ENCODE assay signal across 28 mouse cellular contexts in genomic region chr6:92162724-92163123, GRCm38 (mm10).
"Had no signal": no experiment of that assay in that cellular context is flagged by ENCODE, and none has a peak within 500 bp of the region (broad histone marks: within the 10 kb centered on the region; RNA-seq: fewer than 3 reads in every experiment).

No protein-coding gene starts in this region.

- H3K4me1 ChIP-seq: limb, embryonic 10.5 days; limb, embryonic 12.5 days; limb, embryonic 13.5 days; limb, embryonic 15.5 days; liver, embryonic 12.5 days; liver, embryonic 13.5 days; liver, embryonic 15.5 days; lung, embryonic 15.5 days; megakaryocyte, embryonic 14.5 days; midbrain, embryonic 12.5 days; midbrain, embryonic 13.5 days; midbrain, embryonic 15.5 days; neural tube, embryonic 12.5 days had no signal

- H3K4me2 ChIP-seq: limb, embryonic 12.5 days; limb, embryonic 13.5 days; limb, embryonic 15.5 days; liver, embryonic 11.5 days; liver, embryonic 12.5 days; liver, embryonic 13.5 days; liver, embryonic 15.5 days; lung, embryonic 14.5 days; lung, embryonic 15.5 days; midbrain, embryonic 11.5 days; midbrain, embryonic 12.5 days; midbrain, embryonic 13.5 days; midbrain, embryonic 15.5 days; neural tube, embryonic 12.5 days had no signal

- H3K27ac ChIP-seq: left cerebral cortex, adult 2 months; limb, embryonic 10.5 days; limb, embryonic 12.5 days; limb, embryonic 13.5 days; limb, embryonic 15.5 days; liver, embryonic 12.5 days; liver, embryonic 13.5 days; liver, embryonic 14.5 days; liver, embryonic 15.5 days; lung, embryonic 15.5 days; macrophage; midbrain, embryonic 10.5 days; midbrain, embryonic 12.5 days; midbrain, embryonic 13.5 days; midbrain, embryonic 15.5 days; neural tube, embryonic 12.5 days had no signal

- H3K4me3 ChIP-seq: left cerebral cortex, adult 2 months; limb, embryonic 10.5 days; limb, embryonic 12.5 days; limb, embryonic 13.5 days; limb, embryonic 15.5 days; liver, embryonic 12.5 days; liver, embryonic 13.5 days; liver, embryonic 15.5 days; lung, embryonic 15.5 days; megakaryocyte, embryonic 14.5 days; midbrain, embryonic 10.5 days; midbrain, embryonic 12.5 days; midbrain, embryonic 13.5 days; midbrain, embryonic 15.5 days; myocyte; neural tube, embryonic 12.5 days had no signal

- ATAC-seq: liver, embryonic 12.5 days; liver, postnatal 0 days; midbrain, embryonic 13.5 days; midbrain, embryonic 15.5 days; midbrain, embryonic 16.5 days had no signal

- DNase-seq: layer of hippocampus, postnatal 36 days; left cerebral cortex, postnatal 4 days; liver; liver, embryonic 13.5 days; liver, postnatal 0 days; lung, embryonic 14.5 days; lung, postnatal 10 days; midbrain, embryonic 14.5 days had no signal

- H3K9me3 ChIP-seq: limb, embryonic 10.5 days; limb, embryonic 12.5 days; limb, embryonic 13.5 days; limb, embryonic 15.5 days; liver, embryonic 12.5 days; liver, embryonic 13.5 days; liver, embryonic 15.5 days; lung, embryonic 15.5 days; megakaryocyte, embryonic 14.5 days; midbrain, embryonic 10.5 days; midbrain, embryonic 12.5 days; midbrain, embryonic 13.5 days; midbrain, embryonic 15.5 days; neural tube, embryonic 12.5 days had no signal

- H3K9ac ChIP-seq: limb, embryonic 12.5 days; limb, embryonic 13.5 days; limb, embryonic 15.5 days; liver, embryonic 12.5 days; liver, embryonic 13.5 days; liver, embryonic 14.5 days; liver, embryonic 15.5 days; liver, postnatal 0 days; lung, embryonic 14.5 days; lung, embryonic 15.5 days; midbrain, embryonic 12.5 days; midbrain, embryonic 13.5 days; midbrain, embryonic 15.5 days; neural tube, embryonic 12.5 days had no signal

- H3K27me3 ChIP-seq: limb, embryonic 12.5 days; limb, embryonic 13.5 days; limb, embryonic 15.5 days; liver, embryonic 12.5 days; liver, embryonic 13.5 days; liver, embryonic 15.5 days; lung, embryonic 15.5 days; megakaryocyte, embryonic 14.5 days; midbrain, embryonic 12.5 days; midbrain, embryonic 13.5 days; midbrain, embryonic 15.5 days; neural tube, embryonic 12.5 days had no signal
